Comparison of ENCODE assay signal across 8 mouse cellular contexts in genomic region chr19:29251191-29251957, GRCm38 (mm10). TPM values are rescaled to one million over a fixed set of nuclear protein-coding genes. Genes with fewer than 3 reads are reported as not detected.
DNase-seq lines count a peak whose midpoint lies in the region; ATAC-seq and TF ChIP-seq lines count a peak whose summit lies in the region.

Jak2 (plus strand) TSS chr19:29251828.

- H3K9ac ChIP-seq in ES-E14 (ENCODE audit: insufficient read depth, low read depth, low read length, poor library complexity, severe bottlenecking) = peak within 1 kb of the TSS; percentile 75
- H3K9ac ChIP-seq in forebrain, embryonic 14.5 days (ENCODE audit: low read length) = peak within 1 kb of the TSS; percentile 98
- H3K9ac ChIP-seq in neural tube, embryonic 15.5 days (replicated peaks) = peak within 1 kb of the TSS; percentile 100

- H3K4me1 ChIP-seq in ES-E14 (ENCODE audit: control insufficient read depth in 2 of 2, insufficient read depth in 2 of 2, low read length in 2 of 2, poor library complexity in 1 of 2) = peaks cover 2 to 3% of the 10 kb centered on the region in 2 experiments; a peak in 3 of 4 replicates
- H3K4me1 ChIP-seq in forebrain, embryonic 14.5 days (ENCODE audit: control insufficient read depth, insufficient read depth, low read length) = peaks cover 37% of the 10 kb centered on the region
- peaks cover 8% of the 10 kb centered on the region for H3K4me1 ChIP-seq in lung, adult 2 months (ENCODE audit: control insufficient read depth, insufficient read depth, low read length)
- H3K4me1 ChIP-seq in neural tube, embryonic 15.5 days = peaks cover 49% of the 10 kb centered on the region

- 1% methylated on average over 66 of the region's 114 CpGs for WGBS in forebrain, embryonic 14.5 days
- WGBS in lung, adult 2 months = under 1% methylated on average over 85 of the region's 114 CpGs
- under 1% methylated on average over 57 of the region's 114 CpGs for WGBS in neural tube, embryonic 15.5 days

- 0 out of 2 replicates have a peak, but pooled peaks have one; percentile 40 for TF ChIP-seq POLR2A in lung, adult 2 months (IDR thresholded peaks at IDR 0.05; ENCODE audit: borderline replicate concordance, extremely low read depth, low read depth, low read length)

- no peaks in the 10 kb centered on the region for H3K27me3 ChIP-seq in forebrain, embryonic 14.5 days (replicated peaks; ENCODE audit: control insufficient read depth, insufficient read depth, low read length)
- no peaks in the 10 kb centered on the region for H3K27me3 ChIP-seq in neural tube, embryonic 15.5 days (replicated peaks)

- peak within 1 kb of the TSS; percentile 74 to 80 for H3K4me3 ChIP-seq in ES-E14 (ENCODE audit: insufficient read depth in 1 of 2, low read depth in 1 of 2, low read length in 2 of 2, poor library complexity in 1 of 2, severe bottlenecking in 1 of 2)
- H3K4me3 ChIP-seq in forebrain, embryonic 14.5 days (ENCODE audit: low read depth, low read length) = peak within 1 kb of the TSS; percentile 87
- peak within 1 kb of the TSS; percentile 62 for H3K4me3 ChIP-seq in lung, adult 2 months (replicated peaks; ENCODE audit: extremely low read depth, low read depth, low read length)
- peak within 1 kb of the TSS; percentile 76 for H3K4me3 ChIP-seq in neural tube, embryonic 15.5 days (replicated peaks)

- peak within 1 kb of the TSS; percentile 75 for H3K4me2 ChIP-seq in forebrain, embryonic 14.5 days (ENCODE audit: low read length)
- H3K4me2 ChIP-seq in neural tube, embryonic 15.5 days = peak within 1 kb of the TSS; percentile 82

- H3K36me3 ChIP-seq in ES-E14 (ENCODE audit: control insufficient read depth, insufficient read depth, low read length, poor library complexity, severe bottlenecking) = no peaks in the 10 kb centered on the region
- no peaks in the 10 kb centered on the region for H3K36me3 ChIP-seq in forebrain, embryonic 14.5 days (ENCODE audit: control insufficient read depth, insufficient read depth, low read length)
- H3K36me3 ChIP-seq in neural tube, embryonic 15.5 days = no peaks in the 10 kb centered on the region

- ATAC-seq in forebrain, embryonic 14.5 days = peak; percentile 95
- peak; percentile 93 for ATAC-seq in neural tube, embryonic 15.5 days (ENCODE audit: low FRiP score)

- in situ Hi-C loops in ES-E14 (cut with MboI; ENCODE audit: low sequenced_read_pairs in 2 of 2, unreplicated experiment in 2 of 2) = no loop called here

- H3K27ac ChIP-seq in ES-E14 (ENCODE audit: insufficient read depth, low read depth, low read length, poor library complexity, severe bottlenecking) = no peak within 1 kb of the TSS
- peak within 1 kb of the TSS; percentile 98 for H3K27ac ChIP-seq in forebrain, embryonic 14.5 days (ENCODE audit: low read depth, low read length)
- H3K27ac ChIP-seq in neural tube, embryonic 15.5 days (replicated peaks) = peak within 1 kb of the TSS; percentile 97

- TF ChIP-seq CTCF in lung, adult 2 months (IDR thresholded peaks at IDR 0.05; ENCODE audit: insufficient read depth, low read length) = no peak

- intact Hi-C loops in heart, postnatal 10 days (cut with DNase I) = loop anchor here (5.0 kb wide), 4 partner anchors 204 to 279 kb away; partner anchors contain the start of genes Ak3, Cdc37l1 and Ric1

- DNase-seq in ES-E14 (ENCODE audit: low read depth, low spot score) = no peak
- DNase-seq in cerebellum, adult 11 months = peak; percentile 88
- DNase-seq in forebrain, embryonic 14.5 days (ENCODE audit: low spot score) = peak; percentile 95
- DNase-seq in heart, postnatal 10 days = peak; percentile 95
- peak; percentile 85 to 91 for DNase-seq in layer of hippocampus, adult 18-20 months (ENCODE audit: low spot score in 2 of 2)
- peak; percentile 88 for DNase-seq in lung, adult 2 months
- peak; percentile 94 for DNase-seq in testis, postnatal 10 days (ENCODE audit: low spot score)

- no peaks in the 10 kb centered on the region for H3K9me3 ChIP-seq in ES-E14 (ENCODE audit: control insufficient read depth, insufficient read depth, low read depth, low read length)
- no peaks in the 10 kb centered on the region for H3K9me3 ChIP-seq in forebrain, embryonic 14.5 days (replicated peaks; ENCODE audit: control insufficient read depth, low read length)
- H3K9me3 ChIP-seq in neural tube, embryonic 15.5 days (replicated peaks) = no peaks in the 10 kb centered on the region

TF ChIP-seq in ES-E14, 5 proteins besides CTCF, POLR2A, EP300 and RAD21:
- TF ChIP-seq CHD2 (IDR thresholded peaks at IDR 0.05; ENCODE audit: low read depth, low read length) (no peak), HCFC1 (IDR thresholded peaks at IDR 0.05; ENCODE audit: borderline replicate concordance, insufficient read depth, low read length) (no peak)

RNA-seq across cellular contexts. Expression of gene Jak2, which starts in this region (rescaled TPM):
- 5.1 and 12.2 TPM in 2 replicates for total RNA-seq in ES-E14 (2012; rRNA removed)
- 15.6 and 18.2 TPM in 2 replicates for polyA plus RNA-seq in forebrain, embryonic 14.5 days (2014; fragmentation: Nextera tagmentation; extraction: Ambion mirVana)
- total RNA-seq in heart, postnatal 10 days (2021) = 10 to 100 TPM; 16.9 to 17.6 TPM
- 10 to 100 TPM; 27.9 to 31.0 TPM for total RNA-seq in layer of hippocampus, adult 18-20 months (2021)
- polyA plus RNA-seq in lung, adult 2 months (2012; rRNA removed) = 7.3 and 8.9 TPM in 2 replicates
- 10.9 and 11.9 TPM in 2 replicates for polyA plus RNA-seq in neural tube, embryonic 15.5 days (2015; fragmentation: Nextera tagmentation; extraction: Ambion mirVana)
